In genomic region chr7:45299752-45300151, GRCm38 (mm10) we compare ENCODE assay signal across 8 mouse cellular contexts. TPM values are rescaled to one million over a fixed set of nuclear protein-coding genes. Genes with fewer than 3 reads are reported as not detected.
DNase-seq lines count a peak whose midpoint lies in the region; ATAC-seq and TF ChIP-seq lines count a peak whose summit lies in the region.
"Had no signal": no experiment of that assay in that cellular context is flagged by ENCODE, and none has a peak within 500 bp of the region (broad histone marks: within the 10 kb centered on the region; RNA-seq: fewer than 3 reads in every experiment).

No protein-coding gene starts in this region.

- 0 out of 2 replicates have a peak, but pooled peaks have one; percentile 11 for TF ChIP-seq CTCF in G1E (IDR thresholded peaks at IDR 0.05; ENCODE audit: low read depth, low read length)
- TF ChIP-seq CTCF in lung, postnatal 0 days (IDR thresholded peaks at IDR 0.05): peak; percentile 87

- peak; percentile 63 for DNase-seq in G1E (ENCODE audit: low spot score)
- peak; percentile 19 for DNase-seq in c-Kit-positive CD71-positive TER-119-negative erythroid progenitor cells, embryonic 14.5 days (ENCODE audit: low read depth)
- DNase-seq in frontal cortex, adult 2 months (ENCODE audit: extremely low spot score in 1 of 2, low spot score in 1 of 2): peak; percentile 73 to 84
- DNase-seq in layer of hippocampus, postnatal 10 days (ENCODE audit: low spot score in 2 of 2): peak; percentile 78 to 84
- DNase-seq in lung, postnatal 0 days (ENCODE audit: low spot score): peak; percentile 81
- peak; percentile 73 for DNase-seq in right cerebral cortex, adult 18-20 months

- no peak for TF ChIP-seq EP300 in lung, postnatal 0 days (IDR thresholded peaks at IDR 0.05)

- H3K27ac ChIP-seq in hindbrain, embryonic 12.5 days: no peak overlapping the region
- H3K27ac ChIP-seq in lung, postnatal 0 days (ENCODE audit: low read length): no peak overlapping the region
- H3K27ac ChIP-seq: midbrain, embryonic 12.5 days had no signal

- peak overlapping the region; percentile 1; the same call in 1 of the 2 replicates for H3K9ac ChIP-seq in hindbrain, embryonic 12.5 days
- H3K9ac ChIP-seq in lung, postnatal 0 days (replicated peaks; ENCODE audit: low read depth): no peak overlapping the region
- H3K9ac ChIP-seq: midbrain, embryonic 12.5 days had no signal

- H3K4me1 ChIP-seq in G1E (ENCODE audit: insufficient read depth, low read depth, low read length): peaks cover 3% of the 10 kb centered on the region; the same call in 1 of the 2 replicates
- peaks cover 6% of the 10 kb centered on the region; the same call in 1 of the 2 replicates for H3K4me1 ChIP-seq in hindbrain, embryonic 12.5 days
- H3K4me1 ChIP-seq in lung, postnatal 0 days (ENCODE audit: insufficient read depth, low read depth, low read length): no peaks in the 10 kb centered on the region

- H3K36me3 ChIP-seq in G1E (replicated peaks): no peaks in the 10 kb centered on the region
- H3K36me3 ChIP-seq in hindbrain, embryonic 12.5 days: no peaks in the 10 kb centered on the region
- H3K36me3 ChIP-seq in lung, postnatal 0 days (ENCODE audit: insufficient read depth, low read length): no peaks in the 10 kb centered on the region
- H3K36me3 ChIP-seq: midbrain, embryonic 12.5 days had no signal

- H3K27me3 ChIP-seq in G1E (ENCODE audit: insufficient read depth, low read length): peaks cover 38% of the 10 kb centered on the region
- peaks cover 12% of the 10 kb centered on the region; the same call in 1 of the 2 replicates for H3K27me3 ChIP-seq in hindbrain, embryonic 12.5 days
- H3K27me3 ChIP-seq in lung, postnatal 0 days (replicated peaks; ENCODE audit: insufficient read depth, low read length): no peaks in the 10 kb centered on the region

- H3K9me3 ChIP-seq in G1E (replicated peaks): no peaks in the 10 kb centered on the region
- no peaks in the 10 kb centered on the region for H3K9me3 ChIP-seq in hindbrain, embryonic 12.5 days (replicated peaks)
- H3K9me3 ChIP-seq in lung, postnatal 0 days (ENCODE audit: low read length): no peaks in the 10 kb centered on the region
- H3K9me3 ChIP-seq: midbrain, embryonic 12.5 days had no signal

- no peak for ATAC-seq in G1E (ENCODE audit: extremely low read depth, insufficient number of reproducible peaks, low FRiP score, poor library complexity, severe bottlenecking)
- ATAC-seq in hindbrain, embryonic 12.5 days (ENCODE audit: low FRiP score): peak; percentile 72; the same call in 1 of the 2 replicates
- peak; percentile 91 for ATAC-seq in lung, postnatal 0 days

- no peak overlapping the region for H3K4me2 ChIP-seq in hindbrain, embryonic 12.5 days (replicated peaks)
- no peak overlapping the region for H3K4me2 ChIP-seq in lung, postnatal 0 days (replicated peaks; ENCODE audit: low read depth, low read length)
- H3K4me2 ChIP-seq: midbrain, embryonic 12.5 days had no signal

- 13% methylated on average over 5 of the region's 5 CpGs for WGBS in hindbrain, embryonic 12.5 days
- WGBS in lung, postnatal 0 days: 8% methylated on average over 5 of the region's 5 CpGs

- no peak overlapping the region for H3K4me3 ChIP-seq in G1E (ENCODE audit: low read depth, low read length)
- no peak overlapping the region for H3K4me3 ChIP-seq in hindbrain, embryonic 12.5 days
- no peak overlapping the region for H3K4me3 ChIP-seq in lung, postnatal 0 days (ENCODE audit: low read depth, low read length)
- H3K4me3 ChIP-seq: midbrain, embryonic 12.5 days had no signal

RNA-seq across cellular contexts. Expression of gene Slc6a21, which starts 22.4 kb away (rescaled TPM):
- total RNA-seq in G1E (2014; fragmentation: Nextera tagmentation): not detected in 2 replicates
- total RNA-seq in G1E (2017): 0.23 and 0.38 TPM in 2 replicates
- polyA plus RNA-seq in G1E (2012): not detected in 2 replicates
- 0.20 and 0.29 TPM in 2 replicates for polyA plus RNA-seq in frontal cortex, adult 2 months (2012; rRNA removed)
- not detected in 2 replicates for polyA plus RNA-seq in hindbrain, embryonic 12.5 days (2016; fragmentation: Nextera tagmentation; extraction: Ambion mirVana)
- not detected for total RNA-seq in layer of hippocampus, postnatal 10 days (2021)
- polyA plus RNA-seq in lung, postnatal 0 days (2015; fragmentation: Nextera tagmentation; extraction: Ambion mirVana): not detected in 2 replicates
- polyA plus RNA-seq: midbrain, embryonic 12.5 days had no signal

RNA-seq across cellular contexts. Expression of gene Trpm4, which starts 33.8 kb away (rescaled TPM):
- total RNA-seq in G1E (2014; fragmentation: Nextera tagmentation): not detected in 2 replicates
- 0.23 and 0.49 TPM in 2 replicates for total RNA-seq in G1E (2017)
- 0.11 and 0.21 TPM in 2 replicates for polyA plus RNA-seq in G1E (2012)
- polyA plus RNA-seq in frontal cortex, adult 2 months (2012; rRNA removed): 22.6 and 24.5 TPM in 2 replicates
- polyA plus RNA-seq in hindbrain, embryonic 12.5 days (2016; fragmentation: Nextera tagmentation; extraction: Ambion mirVana): 11.5 and 14.7 TPM in 2 replicates
- 10 to 100 TPM; 19.6 to 20.9 TPM for total RNA-seq in layer of hippocampus, postnatal 10 days (2021)
- polyA plus RNA-seq in lung, postnatal 0 days (2015; fragmentation: Nextera tagmentation; extraction: Ambion mirVana): 19.2 and 21.9 TPM in 2 replicates

RNA-seq across cellular contexts. Expression of gene Hrc, which starts 35.3 kb away (rescaled TPM):
- total RNA-seq in G1E (2014; fragmentation: Nextera tagmentation): not detected in 2 replicates
- total RNA-seq in G1E (2017): 0.06 and 0.16 TPM in 2 replicates
- not detected in 2 replicates for polyA plus RNA-seq in G1E (2012)
- 0.60 and 0.61 TPM in 2 replicates for polyA plus RNA-seq in frontal cortex, adult 2 months (2012; rRNA removed)
- polyA plus RNA-seq in hindbrain, embryonic 12.5 days (2016; fragmentation: Nextera tagmentation; extraction: Ambion mirVana): 0.65 and 0.68 TPM in 2 replicates
- total RNA-seq in layer of hippocampus, postnatal 10 days (2021): under 1 TPM; 0.85 to 0.96 TPM
- polyA plus RNA-seq in lung, postnatal 0 days (2015; fragmentation: Nextera tagmentation; extraction: Ambion mirVana): 0.50 and 0.54 TPM in 2 replicates

RNA-seq across cellular contexts. Expression of gene Slc6a16, which starts 58.9 kb away (rescaled TPM):
- not detected in 2 replicates for total RNA-seq in G1E (2014; fragmentation: Nextera tagmentation)
- 0.12 and 0.27 TPM in 2 replicates for total RNA-seq in G1E (2017)
- polyA plus RNA-seq in G1E (2012): not detected in 2 replicates
- polyA plus RNA-seq in frontal cortex, adult 2 months (2012; rRNA removed): 1.1 and 1.2 TPM in 2 replicates
- polyA plus RNA-seq in hindbrain, embryonic 12.5 days (2016; fragmentation: Nextera tagmentation; extraction: Ambion mirVana): 0.10 and 0.28 TPM in 2 replicates
- 1 to 10 TPM; 1.0 to 1.2 TPM for total RNA-seq in layer of hippocampus, postnatal 10 days (2021)
- not detected in 2 replicates for polyA plus RNA-seq in lung, postnatal 0 days (2015; fragmentation: Nextera tagmentation; extraction: Ambion mirVana)

Comparison
In these comparisons a context has a peak if more than half of its experiments do, and no peak if none do; other contexts are left out.
1. DNase-seq: peak in every context shown above with its lines; median percentile 81 in layer of hippocampus, postnatal 10 days; 81 in lung, postnatal 0 days; 78 in frontal cortex, adult 2 months; 73 in right cerebral cortex, adult 18-20 months; 63 in G1E; 19 in c-Kit-positive CD71-positive TER-119-negative erythroid progenitor cells, embryonic 14.5 days.
2. RNA of gene Trpm4, which starts 33.8 kb away (polyA plus RNA-seq): 22.6 to 24.5 TPM in frontal cortex, adult 2 months, 19.2 to 21.9 TPM in lung, postnatal 0 days and 11.5 to 14.7 TPM in hindbrain, embryonic 12.5 days; 0.11 to 0.21 TPM in G1E; every median in the first group is over 10 times any median in the second.